Mouse (Mus musculus) monocyte, adult 2 months (primary cell): ENCODE results near the gene Taok3.

ENCODE experiments used
- DNase-seq, 2 experiments: peaks; one replicate each; pipeline ENCODE4 v3.0.0; 2022; ENCODE audit warnings: low spot score in 2 of 2, low read depth in 1 of 2

Gene Taok3

GRCm38 (mm10) chr5:117140374-117140773 lies 20.4 kb downstream of the Taok3 start:
- no peak for DNase-seq

DNA sequence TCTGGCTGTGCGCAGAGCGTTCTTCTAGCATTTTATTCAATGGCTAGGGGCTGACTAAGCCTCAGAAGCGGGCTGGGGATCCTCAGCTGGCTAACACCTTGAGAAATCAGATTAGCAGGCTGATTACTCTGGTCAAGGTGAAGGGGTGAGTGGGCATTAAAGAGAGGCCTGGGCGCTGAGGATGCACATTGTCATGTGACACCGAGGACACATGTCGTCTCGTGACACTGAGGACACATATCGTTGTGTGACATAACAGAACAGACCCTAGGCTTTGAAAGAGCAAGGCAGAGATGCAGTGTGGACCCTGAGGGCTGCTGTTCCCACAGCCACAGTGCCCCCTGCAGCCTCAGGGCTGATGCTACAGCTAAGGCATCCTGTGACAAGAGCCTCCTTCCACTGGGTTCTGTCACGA lies 23.8 kb downstream of the Taok3 start:
- no peak for DNase-seq

DNA sequence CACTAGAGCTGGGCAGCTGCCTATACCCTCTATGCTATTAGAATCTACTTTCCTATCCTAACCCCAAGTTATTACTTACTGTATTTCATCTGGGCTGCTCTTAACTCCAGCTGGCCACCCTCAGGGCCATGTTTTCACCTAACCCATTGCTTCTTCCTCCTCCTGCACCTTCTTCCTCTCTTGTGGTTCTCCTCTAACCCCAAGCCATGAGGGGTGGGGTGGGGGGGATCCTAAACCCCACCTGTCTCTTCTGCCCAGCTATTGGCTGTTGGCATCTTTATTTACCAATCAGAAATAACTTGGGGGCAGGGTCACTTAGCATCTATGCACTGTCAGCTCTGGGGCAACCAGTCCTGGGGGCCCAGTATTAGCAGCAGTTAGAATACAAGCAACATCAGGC lies 26.2 kb downstream of the Taok3 start:
- DNase-seq = no peak

DNA sequence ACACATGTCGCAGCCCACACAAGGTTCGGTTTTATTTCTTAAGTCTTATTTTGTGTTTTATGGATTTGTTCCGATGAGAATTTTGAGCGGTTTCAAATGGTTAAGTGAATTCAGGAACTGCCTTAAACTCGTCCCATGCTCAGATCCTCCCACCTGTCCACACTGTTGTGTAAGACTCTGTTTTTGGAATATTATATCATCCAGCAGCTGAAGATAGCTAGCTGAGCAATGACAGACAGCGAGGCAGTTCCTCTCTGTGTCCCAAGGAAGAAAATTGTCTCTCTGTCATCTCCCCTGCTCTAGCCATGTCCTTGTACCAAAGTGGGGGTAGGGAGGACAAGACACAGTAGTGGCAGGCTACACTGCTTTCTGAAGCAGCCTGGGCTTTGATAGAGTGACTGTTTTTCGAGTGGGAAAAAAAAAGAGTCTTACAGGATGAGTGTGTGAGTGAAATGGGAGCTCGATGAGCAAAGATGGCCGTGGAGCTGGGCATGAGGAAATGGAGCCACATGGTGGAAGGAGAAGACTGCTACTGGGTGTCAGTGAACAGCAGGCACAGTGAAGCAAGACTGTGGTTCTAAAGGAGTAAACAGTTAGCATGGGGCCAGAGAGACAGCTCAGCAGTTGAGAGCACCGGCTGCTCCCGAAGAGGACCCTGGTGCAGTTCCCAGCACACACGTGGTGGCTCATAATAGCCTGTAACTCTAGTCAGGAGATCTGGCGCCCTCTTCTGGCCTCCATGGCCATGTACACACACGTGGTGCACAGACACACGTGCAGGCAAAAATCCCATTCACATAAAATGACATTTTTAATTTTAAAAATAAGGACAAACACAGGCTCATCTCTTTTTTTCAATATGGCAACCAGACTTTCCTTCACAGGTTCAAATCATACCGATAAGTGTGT lies 27.5 kb downstream of the Taok3 start:
- no peak for DNase-seq

DNA sequence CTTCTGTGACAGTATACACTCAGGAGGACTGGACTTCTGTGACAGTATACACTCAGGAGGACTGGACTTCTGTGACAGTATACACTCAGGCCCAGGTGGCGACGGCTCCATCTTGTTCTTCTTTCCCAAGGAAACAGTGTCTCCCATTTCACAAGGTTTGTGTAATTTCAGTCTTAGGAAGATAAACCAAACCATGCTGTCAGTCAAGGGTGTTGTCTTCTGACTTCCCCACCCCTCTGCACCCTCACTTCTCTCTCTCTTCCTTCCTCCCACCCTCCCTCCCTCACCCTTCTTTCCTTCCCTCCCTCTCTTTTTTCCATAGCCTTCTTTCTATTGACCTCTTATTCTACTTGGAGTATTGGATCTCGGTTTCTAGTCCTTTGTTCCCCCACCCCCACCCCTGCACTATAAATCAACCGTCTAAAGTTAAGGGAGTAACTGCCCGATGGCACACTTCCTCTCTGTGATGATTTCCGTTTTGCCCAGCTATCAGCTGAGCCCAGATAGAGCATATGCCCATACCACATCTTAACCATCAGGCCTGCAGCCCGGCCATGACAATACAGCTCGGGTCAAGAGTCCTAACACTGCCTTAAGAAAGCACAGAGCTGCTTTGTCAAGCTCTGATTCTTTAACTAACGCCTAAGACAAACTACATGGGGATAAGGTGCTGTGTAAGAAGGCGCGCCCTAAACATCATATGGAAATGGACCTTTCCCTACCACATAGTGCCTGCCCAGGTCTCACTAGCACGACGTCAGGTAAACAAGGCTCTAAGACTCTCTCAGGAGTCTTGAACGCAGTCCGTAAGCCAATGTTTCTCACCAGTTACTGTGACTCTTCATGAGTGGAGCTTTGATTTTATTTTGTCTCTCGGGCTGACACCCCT lies 29.4 kb downstream of the Taok3 start:
- DNase-seq = no peak

DNA sequence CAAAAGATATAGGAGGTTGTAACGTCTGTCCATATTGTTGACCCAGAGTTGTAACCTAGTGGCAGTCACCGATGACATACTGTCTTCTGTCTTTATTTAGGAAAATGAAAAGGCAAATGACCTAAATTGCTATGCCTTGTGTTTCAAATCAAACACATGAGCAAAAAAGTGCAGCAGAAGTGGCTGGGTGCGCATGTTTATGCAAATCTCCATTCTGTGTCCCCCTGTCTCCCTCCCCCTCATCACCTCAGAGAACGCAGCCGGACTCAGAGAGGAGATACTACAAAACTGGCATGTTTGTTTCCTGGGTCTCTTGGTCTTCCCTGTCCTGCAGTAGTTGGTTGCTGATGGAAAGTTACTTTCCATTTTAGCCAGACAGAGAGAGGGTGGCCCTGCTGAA lies 30.1 kb downstream of the Taok3 start:
- DNase-seq = no peak

- no peak for DNase-seq
These were observed 33.0 kb downstream of the Taok3 start for GRCm38 (mm10) chr5:117152944-117153343.

- no peak for DNase-seq
These were observed 33.7 kb downstream of the Taok3 start for GRCm38 (mm10) chr5:117153527-117154091.

DNA sequence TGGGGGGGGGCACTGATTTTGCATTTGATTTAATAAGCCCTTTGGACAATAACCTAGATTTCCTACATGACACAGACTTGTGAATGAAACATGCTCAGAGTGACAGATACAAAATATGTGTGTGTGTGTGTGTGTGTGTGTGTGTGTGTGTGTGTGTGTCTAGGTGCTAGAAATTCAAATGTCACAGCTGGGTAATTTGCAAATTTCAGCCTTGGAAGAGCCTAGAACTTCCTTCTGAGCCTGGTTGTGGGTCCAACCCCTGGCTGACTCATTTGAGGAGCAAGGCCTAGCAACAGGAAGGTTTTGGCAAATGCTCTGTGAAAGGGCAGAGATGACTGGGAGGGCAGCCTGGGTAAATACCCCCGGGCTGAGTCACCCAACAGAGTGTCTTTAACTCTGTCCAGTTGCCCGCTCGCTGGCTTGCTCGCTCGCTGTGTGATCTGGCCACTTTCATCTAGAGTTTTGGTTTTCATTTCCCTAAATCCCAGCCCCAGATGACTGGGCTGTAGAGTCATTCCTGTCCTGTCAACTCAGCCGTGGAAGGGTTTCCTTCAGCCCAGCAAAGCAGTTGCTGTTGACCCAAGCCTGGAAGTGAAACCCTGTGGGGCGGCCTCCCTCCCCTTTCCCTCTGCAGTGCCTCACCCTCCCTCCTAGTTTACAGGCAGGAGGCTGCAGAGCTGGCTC lies 38.5 kb downstream of the Taok3 start:
- DNase-seq = peak; percentile 74 to 79

DNA sequence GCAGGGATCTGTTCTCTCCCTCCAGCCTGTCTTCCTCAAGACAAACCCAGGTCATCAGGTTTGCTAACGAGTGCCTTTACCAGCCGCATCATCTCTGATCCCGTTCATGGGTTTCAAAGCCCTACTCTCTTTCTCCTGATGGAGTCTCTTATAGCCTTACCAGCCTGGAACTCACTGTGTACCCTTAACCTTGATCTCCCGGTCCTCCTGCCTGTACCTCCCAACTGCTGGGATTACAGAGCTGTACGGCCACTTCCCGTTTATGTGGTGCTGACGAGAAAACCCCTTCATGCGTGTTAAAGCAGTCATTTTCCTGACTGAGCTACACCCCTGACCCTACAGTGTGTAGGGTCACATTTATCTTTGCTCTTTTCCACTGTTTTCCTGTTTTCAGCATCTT lies 39.4 kb downstream of the Taok3 start:
- peak in 1 of 2 experiments; percentile 30 for DNase-seq

- DNase-seq = peak in 1 of 2 experiments; percentile 26
These were observed 39.9 kb downstream of the Taok3 start for GRCm38 (mm10) chr5:117159805-117160291.

- DNase-seq = no peak
These were observed 40.6 kb downstream of the Taok3 start for GRCm38 (mm10) chr5:117160499-117160898.

DNA sequence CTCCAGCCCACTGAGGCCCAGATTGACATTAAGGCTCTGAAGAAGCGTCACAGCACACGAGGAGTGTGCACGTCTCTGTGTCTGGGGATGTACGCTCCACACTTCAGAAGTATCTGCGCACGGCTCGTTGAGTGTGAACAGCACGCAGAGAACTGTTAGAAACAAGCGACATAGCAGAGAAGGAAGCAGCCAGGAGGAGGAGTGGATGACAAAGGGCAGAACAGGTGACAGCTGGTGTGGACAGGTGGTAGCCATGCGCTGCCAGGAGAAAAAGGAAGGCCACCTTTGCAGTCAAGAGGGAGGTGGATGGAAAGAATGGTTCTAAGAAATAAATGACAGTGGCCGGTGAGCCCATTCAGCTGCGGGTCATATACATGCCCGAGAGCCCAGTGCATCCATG lies 43.9 kb downstream of the Taok3 start:
- DNase-seq = no peak

DNA sequence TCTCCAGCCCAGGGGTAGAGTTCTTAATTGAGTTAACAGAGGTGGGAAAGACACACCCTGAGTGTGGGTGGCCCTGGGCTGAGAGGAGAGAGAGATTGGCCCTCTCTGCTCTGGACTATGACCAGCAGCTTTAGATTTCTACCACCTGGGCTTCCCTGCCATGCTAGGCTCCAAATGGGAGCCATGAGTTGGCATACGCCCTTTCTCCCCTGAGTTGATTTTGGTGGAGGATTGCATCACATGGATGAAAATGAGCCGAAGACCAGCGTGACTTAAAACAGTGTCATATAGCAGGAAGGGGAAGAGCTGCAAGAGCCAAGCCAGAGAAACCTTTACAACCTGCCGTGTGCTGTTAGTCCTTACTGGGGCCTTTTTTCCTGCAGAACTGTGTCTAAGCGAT lies 44.6 kb downstream of the Taok3 start:
- no peak for DNase-seq

DNA sequence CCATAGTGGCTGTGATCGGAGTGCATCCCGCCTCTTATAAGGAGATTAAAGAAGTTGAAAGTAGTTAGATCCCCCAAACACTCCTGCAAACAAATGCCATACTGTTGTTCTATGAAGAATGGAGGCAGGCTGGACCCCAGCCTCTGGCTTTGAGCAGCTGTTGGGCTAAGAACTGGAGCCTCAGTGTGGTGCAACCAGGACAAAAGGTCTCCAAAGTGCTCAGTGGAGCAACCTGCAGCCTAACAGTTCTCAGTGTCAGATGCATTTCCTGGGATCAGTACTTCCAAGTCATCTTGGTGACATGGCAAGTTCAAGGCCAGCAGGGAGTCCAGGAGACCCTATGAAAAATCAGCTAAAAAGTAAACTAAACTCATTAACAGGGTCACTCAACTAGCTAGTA lies 45.0 kb downstream of the Taok3 start:
- DNase-seq = no peak

- no peak for DNase-seq
These were observed 46.0 kb downstream of the Taok3 start for GRCm38 (mm10) chr5:117165946-117166345.

DNA sequence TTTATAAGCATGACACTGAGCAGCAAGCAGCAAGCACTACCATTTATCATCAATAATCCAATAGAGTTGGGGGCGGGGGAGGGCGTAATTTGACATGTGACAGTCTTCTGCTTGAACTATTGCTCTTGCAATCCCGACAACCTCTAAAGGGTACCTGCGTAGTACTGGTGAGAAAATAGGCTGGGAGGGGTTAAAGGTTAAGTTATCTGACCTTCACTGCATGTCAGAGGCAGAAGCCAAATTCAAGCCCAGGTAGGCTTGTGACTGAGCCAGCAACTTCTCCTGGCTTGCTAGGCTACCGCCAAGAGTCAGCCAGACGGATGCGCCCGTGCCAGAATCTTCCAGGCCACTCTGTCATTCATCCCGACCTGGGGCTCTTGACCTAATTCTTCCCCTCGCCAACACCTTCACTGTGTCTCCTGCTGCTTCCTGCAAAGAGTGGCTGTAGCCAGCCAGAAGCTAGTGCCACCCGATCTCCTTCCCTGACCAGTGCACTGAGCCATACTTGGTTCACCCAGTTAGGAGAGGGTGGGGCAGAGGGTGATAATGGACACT lies 47.0 kb downstream of the Taok3 start:
- DNase-seq = no peak

GRCm38 (mm10) chr5:117168351-117169100 lies 48.6 kb downstream of the Taok3 start:
- no peak for DNase-seq

DNA sequence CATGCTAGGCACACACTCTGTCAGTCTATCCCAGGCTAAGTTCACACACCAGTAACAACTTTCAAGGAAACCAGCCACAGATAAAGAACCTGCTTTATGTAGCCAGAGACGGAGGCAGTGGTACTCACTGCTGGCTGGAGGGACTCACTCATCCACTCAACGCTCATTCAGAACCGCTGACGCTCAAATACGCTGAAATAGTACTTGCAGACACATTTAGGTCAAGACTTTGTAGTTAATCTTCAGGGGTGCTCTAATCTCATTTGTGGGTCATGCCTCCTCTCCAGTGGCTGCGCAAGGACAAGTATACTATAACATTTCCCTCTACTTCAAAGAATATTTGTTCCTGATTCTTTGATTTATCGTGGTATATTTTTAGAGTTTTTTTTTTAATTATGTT lies 54.1 kb downstream of the Taok3 start:
- no peak for DNase-seq

DNA sequence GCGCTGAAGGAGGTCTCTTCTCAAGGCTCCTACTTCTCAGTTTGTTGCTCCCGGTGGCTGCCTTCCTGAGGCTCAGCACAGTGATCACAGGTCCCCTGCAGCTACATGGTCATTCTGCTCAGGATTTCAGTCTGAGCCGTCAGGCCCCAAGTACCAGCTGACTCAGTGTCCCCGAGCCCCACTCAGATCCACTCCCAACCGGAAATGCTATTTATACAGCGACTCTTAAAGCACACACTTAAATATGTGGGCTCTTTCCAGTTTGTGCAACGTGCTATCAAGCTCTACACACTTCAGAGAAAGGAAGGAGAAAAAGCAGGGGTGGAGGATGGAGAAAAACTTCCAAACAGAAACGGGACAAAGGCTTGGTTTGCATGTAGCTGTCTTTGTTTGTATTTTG lies 56.0 kb downstream of the Taok3 start:
- DNase-seq = no peak
